Mouse (Mus musculus): ENCODE data around the gene Hist1h2ae. TPM values are rescaled to one million over a fixed set of nuclear protein-coding genes. Genes with fewer than 3 reads are reported as not detected.

Hist1h2ae gene
- polyA plus RNA-seq, 1 experiment from 2014 or later: 34.0 TPM

DNA sequence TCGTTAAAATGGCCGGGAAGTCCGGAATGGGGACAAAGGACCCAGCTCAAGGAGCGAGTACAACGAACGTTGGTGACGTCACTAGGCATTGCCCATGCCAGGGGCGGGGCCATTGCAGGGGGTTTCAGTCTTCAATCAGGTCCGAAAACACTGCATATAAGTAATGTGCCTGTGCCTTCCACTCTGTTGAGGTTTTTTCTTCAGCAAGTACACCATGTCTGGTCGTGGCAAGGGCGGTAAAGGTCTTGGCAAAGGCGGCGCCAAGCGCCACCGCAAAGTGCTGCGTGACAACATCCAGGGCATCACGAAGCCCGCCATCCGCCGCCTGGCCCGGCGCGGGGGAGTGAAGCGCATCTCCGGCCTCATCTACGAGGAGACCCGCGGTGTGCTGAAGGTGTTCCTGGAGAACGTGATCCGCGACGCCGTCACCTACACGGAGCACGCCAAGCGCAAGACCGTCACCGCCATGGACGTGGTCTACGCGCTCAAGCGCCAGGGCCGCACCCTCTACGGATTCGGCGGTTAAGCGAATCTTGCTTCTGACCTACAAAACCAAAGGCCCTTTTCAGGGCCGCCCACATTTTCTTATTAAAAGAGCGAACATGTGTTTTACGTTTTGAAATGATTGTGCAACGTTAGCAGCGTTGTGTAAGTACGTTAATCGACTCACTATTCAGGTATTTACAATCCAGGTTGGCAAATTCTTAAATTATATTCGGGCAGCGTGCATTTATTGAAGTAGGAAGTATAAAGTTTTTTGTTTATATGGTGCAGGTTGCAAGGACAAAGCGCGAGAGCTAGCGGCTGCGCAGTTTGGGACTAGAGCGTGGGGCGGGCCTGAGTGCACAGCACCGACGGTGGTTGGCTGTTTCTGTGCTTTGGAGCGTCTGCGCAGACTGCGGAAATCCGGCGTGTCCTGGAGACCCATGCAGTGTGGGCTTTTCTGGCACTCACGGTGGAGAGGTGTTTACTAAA lies 39.8 kb downstream of the Hist1h2ae start, which contains the start of gene Hist1h4h:
TSS of gene Hist1h4h (plus strand) at position 150 of the 975 bp plus-strand sequence.
- Histone ChIP-seq H3K4me1 (ENCODE audit: control insufficient read depth, insufficient read depth, low read length) (peaks cover 29% of the 10 kb centered on the region), H3K9ac (ENCODE audit: low read length) (peak within 1 kb of the TSS; percentile 90), H3K27me3 (ENCODE audit: control insufficient read depth, insufficient read depth, low read length) (no peaks in the 10 kb centered on the region), H3K4me3 (ENCODE audit: low read length) (peak within 1 kb of the TSS; percentile 77), H3K27ac (ENCODE audit: low read length) (peak within 1 kb of the TSS; percentile 99), H3K36me3 (ENCODE audit: control insufficient read depth, insufficient read depth) (no peaks in the 10 kb centered on the region), H3K4me2 (ENCODE audit: low read depth, low read length) (peak within 1 kb of the TSS; percentile 75), H3K9me3 (replicated peaks; ENCODE audit: control insufficient read depth, low read length) (no peaks in the 10 kb centered on the region)
- ATAC-seq (replicated peaks; ENCODE audit: extremely low read depth, insufficient read depth, low FRiP score): peak; percentile 78
- under 1% methylated on average over 55 of the region's 70 CpGs for WGBS

DNA sequence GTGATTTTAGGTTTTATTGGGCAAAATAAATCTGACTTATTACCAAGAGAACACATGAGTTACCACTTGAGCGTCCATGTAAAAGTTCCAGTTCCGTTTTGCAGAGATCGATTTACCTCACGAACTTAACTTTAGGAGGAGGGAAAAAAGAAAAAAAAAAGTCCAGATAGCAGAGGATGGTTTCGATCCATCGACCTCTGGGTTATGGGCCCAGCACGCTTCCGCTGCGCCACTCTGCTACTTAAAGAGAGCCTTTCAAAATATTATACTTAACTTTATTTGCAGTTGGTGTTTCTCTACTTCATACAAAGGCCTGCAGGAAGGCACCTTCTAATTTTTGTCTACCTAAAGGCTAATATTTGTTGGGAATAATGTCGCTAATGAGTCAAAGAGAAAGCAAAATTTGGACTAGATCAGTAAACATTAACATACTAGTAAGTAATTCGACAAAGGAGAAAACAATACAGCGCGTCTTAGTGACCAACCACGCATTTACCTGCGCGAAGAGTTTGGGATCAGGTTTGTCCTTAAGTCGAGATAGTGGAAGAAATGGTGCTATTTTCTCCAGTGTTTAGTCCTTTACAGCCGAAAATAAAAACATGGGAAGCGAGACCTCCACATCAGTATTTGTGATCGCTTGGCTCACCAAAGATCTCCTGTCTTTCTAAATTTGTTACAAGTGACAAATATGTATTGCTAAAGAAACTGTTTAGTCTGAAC lies 40.7 kb downstream of the Hist1h2ae start:
- no peaks in the 10 kb centered on the region for H3K9me3 ChIP-seq (replicated peaks; ENCODE audit: control insufficient read depth, low read length)
- H3K36me3 ChIP-seq (ENCODE audit: control insufficient read depth, insufficient read depth): no peaks in the 10 kb centered on the region
- peak overlapping the region; percentile 99 for H3K27ac ChIP-seq (ENCODE audit: low read length)
- H3K4me2 ChIP-seq (ENCODE audit: low read depth, low read length): peak overlapping the region; percentile 75
- peak overlapping the region; percentile 90 for H3K9ac ChIP-seq (ENCODE audit: low read length)
- under 1% methylated on average over 20 of the region's 20 CpGs for WGBS
- ATAC-seq (replicated peaks; ENCODE audit: extremely low read depth, insufficient read depth, low FRiP score): no peak
- H3K27me3 ChIP-seq (ENCODE audit: control insufficient read depth, insufficient read depth, low read length): no peaks in the 10 kb centered on the region
- H3K4me1 ChIP-seq (ENCODE audit: control insufficient read depth, insufficient read depth, low read length): peaks cover 32% of the 10 kb centered on the region
- H3K4me3 ChIP-seq (ENCODE audit: low read length): peak overlapping the region; percentile 77

DNA sequence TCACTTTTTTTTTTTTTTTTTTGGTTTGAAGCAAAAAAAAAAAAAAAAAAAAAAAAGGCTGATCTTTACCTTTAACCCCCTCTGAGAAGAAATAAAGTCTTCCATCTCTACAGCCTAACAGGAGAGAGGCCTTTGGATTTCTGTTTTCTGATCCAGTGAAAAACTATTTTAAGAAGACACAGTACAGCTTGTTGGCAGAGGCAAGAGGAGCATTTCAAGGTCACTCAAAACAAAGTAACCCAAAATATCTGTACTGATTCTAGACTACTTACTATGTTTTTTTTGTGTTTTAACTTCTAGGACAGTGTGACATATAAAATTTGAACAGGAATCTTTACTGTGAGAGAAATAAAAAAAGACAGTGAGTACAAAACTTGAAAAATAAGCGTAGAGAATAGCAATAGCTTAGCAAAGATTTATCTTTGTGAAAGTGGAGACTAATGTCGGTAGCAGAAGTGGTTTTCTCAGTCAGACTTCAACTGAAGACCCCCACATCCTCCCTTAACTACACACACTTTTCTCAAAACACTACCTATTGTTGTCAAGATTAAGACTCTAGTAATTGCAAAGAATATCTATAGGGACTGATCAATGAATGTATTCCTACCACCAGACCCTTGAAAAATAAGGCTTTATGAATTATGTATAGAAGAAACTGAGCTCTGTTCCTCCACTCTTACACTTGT lies 41.4 kb downstream of the Hist1h2ae start:
- WGBS: 14% methylated on average over 2 of the region's 2 CpGs
- no peaks in the 10 kb centered on the region for H3K9me3 ChIP-seq (replicated peaks; ENCODE audit: control insufficient read depth, low read length)
- H3K27me3 ChIP-seq (ENCODE audit: control insufficient read depth, insufficient read depth, low read length): no peaks in the 10 kb centered on the region
- no peak for ATAC-seq (replicated peaks; ENCODE audit: extremely low read depth, insufficient read depth, low FRiP score)
- peaks cover 30% of the 10 kb centered on the region for H3K4me1 ChIP-seq (ENCODE audit: control insufficient read depth, insufficient read depth, low read length)
- H3K9ac ChIP-seq (ENCODE audit: low read length): peak overlapping the region; percentile 90
- peak overlapping the region; percentile 77 for H3K4me3 ChIP-seq (ENCODE audit: low read length)
- no peaks in the 10 kb centered on the region for H3K36me3 ChIP-seq (ENCODE audit: control insufficient read depth, insufficient read depth)
- H3K27ac ChIP-seq (ENCODE audit: low read length): peak overlapping the region; percentile 99
- H3K4me2 ChIP-seq (ENCODE audit: low read depth, low read length): peak overlapping the region; percentile 75

DNA sequence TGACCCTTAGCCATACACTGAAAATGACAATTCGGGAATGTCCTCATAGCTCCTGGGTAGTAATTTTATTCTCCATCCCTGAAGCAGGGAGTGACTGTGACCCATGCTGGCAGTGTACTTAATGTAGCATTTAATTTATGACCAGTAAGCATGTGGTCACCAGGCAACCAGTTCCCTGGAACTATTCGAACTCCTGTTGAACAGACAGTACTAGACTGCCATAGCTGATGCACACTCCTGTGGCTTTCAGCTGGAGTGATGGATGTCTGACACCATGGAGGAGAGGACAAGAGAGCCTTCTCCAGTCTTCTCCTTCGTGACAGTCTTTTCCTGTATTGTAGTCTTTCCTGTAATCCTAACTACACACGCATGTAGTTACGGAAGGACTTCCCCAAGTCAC lies 42.0 kb downstream of the Hist1h2ae start:
- Histone ChIP-seq H3K27me3 (ENCODE audit: control insufficient read depth, insufficient read depth, low read length) (no peaks in the 10 kb centered on the region), H3K9ac (ENCODE audit: low read length) (peak overlapping the region; percentile 15; the same call in 1 of the 2 replicates), H3K4me1 (ENCODE audit: control insufficient read depth, insufficient read depth, low read length) (peaks cover 26% of the 10 kb centered on the region), H3K36me3 (ENCODE audit: control insufficient read depth, insufficient read depth) (no peaks in the 10 kb centered on the region), H3K4me3 (ENCODE audit: low read length) (no peak overlapping the region), H3K9me3 (replicated peaks; ENCODE audit: control insufficient read depth, low read length) (no peaks in the 10 kb centered on the region), H3K27ac (ENCODE audit: low read length) (peak overlapping the region; percentile 99), H3K4me2 (ENCODE audit: low read depth, low read length) (peak overlapping the region; percentile 19; the same call in 1 of the 2 replicates)
- WGBS: 79% methylated on average over 5 of the region's 5 CpGs
- no peak for ATAC-seq (replicated peaks; ENCODE audit: extremely low read depth, insufficient read depth, low FRiP score)

DNA sequence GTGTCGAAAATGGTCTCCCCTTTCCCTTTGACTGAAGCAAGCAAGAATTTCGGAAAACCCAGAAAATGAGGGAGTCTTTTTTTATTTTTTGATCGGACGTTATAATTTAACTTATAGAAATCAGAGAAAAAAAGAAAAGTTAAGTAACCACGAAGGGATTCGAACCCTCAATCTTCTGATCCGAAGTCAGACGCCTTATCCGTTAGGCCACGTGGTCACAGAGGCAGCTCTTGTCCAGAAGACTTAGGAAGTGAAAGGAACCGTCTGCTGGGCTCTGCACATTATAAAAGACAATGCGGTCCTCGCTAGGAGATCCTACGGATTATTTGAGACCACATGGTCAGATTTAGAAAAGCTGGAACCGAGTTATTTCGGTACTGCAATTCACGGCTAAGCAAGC lies 44.7 kb downstream of the Hist1h2ae start:
- Histone ChIP-seq H3K36me3 (ENCODE audit: control insufficient read depth, insufficient read depth) (no peaks in the 10 kb centered on the region), H3K4me2 (ENCODE audit: low read depth, low read length) (peak overlapping the region; percentile 58), H3K27ac (ENCODE audit: low read length) (no peak overlapping the region), H3K4me3 (ENCODE audit: low read length) (peak overlapping the region; percentile 43), H3K9ac (ENCODE audit: low read length) (peak overlapping the region; percentile 42), H3K27me3 (ENCODE audit: control insufficient read depth, insufficient read depth, low read length) (no peaks in the 10 kb centered on the region), H3K4me1 (ENCODE audit: control insufficient read depth, insufficient read depth, low read length) (peaks cover 13% of the 10 kb centered on the region), H3K9me3 (replicated peaks; ENCODE audit: control insufficient read depth, low read length) (no peaks in the 10 kb centered on the region)
- no peak for ATAC-seq (replicated peaks; ENCODE audit: extremely low read depth, insufficient read depth, low FRiP score)
- under 1% methylated on average over 17 of the region's 17 CpGs for WGBS

DNA sequence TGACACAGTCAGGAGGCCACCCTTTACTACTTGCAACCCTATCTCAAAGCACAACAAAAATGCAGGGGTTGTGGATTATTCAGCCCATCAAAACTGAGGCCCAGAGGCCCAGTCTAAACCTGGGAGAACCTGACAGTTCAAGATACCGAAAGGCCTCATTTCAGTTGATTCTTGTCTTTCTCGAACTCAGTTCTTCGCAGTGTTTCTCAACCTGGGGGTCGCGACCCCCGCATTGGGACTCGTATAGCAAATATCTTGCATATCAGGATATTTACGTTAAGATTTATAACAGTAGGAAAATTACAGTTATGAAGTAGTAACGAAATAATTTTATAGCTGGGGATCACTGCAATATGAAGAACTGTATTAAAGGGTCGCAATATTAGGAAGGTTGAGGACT lies 45.1 kb downstream of the Hist1h2ae start:
- peak overlapping the region; percentile 42 for H3K9ac ChIP-seq (ENCODE audit: low read length)
- 2% methylated on average over 10 of the region's 10 CpGs for WGBS
- H3K4me3 ChIP-seq (ENCODE audit: low read length): peak overlapping the region; percentile 43
- peak overlapping the region; percentile 58 for H3K4me2 ChIP-seq (ENCODE audit: low read depth, low read length)
- H3K36me3 ChIP-seq (ENCODE audit: control insufficient read depth, insufficient read depth): no peaks in the 10 kb centered on the region
- no peak for ATAC-seq (replicated peaks; ENCODE audit: extremely low read depth, insufficient read depth, low FRiP score)
- H3K9me3 ChIP-seq (replicated peaks; ENCODE audit: control insufficient read depth, low read length): no peaks in the 10 kb centered on the region
- H3K27ac ChIP-seq (ENCODE audit: low read length): no peak overlapping the region
- H3K27me3 ChIP-seq (ENCODE audit: control insufficient read depth, insufficient read depth, low read length): no peaks in the 10 kb centered on the region
- H3K4me1 ChIP-seq (ENCODE audit: control insufficient read depth, insufficient read depth, low read length): peaks cover 14% of the 10 kb centered on the region

DNA sequence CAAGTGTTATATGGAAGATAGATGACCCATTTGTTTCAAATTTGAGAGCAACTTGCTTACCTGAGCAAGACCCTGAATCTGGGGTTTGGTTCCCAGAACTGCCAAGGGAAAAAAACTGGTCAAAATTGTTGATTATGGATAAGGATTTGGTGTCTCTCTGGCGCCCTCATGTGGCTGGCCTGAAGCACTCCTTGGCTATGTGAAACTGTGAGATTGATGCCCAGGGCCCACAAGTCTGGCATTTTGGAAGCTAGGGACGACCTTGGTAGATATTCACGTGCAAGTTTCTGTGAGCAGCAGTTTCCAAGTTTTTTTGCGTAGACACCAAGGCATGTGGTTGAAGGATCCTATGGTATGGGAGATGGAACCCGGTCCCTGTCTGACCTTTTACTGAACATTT lies 46.4 kb downstream of the Hist1h2ae start:
- H3K36me3 ChIP-seq (ENCODE audit: control insufficient read depth, insufficient read depth): no peaks in the 10 kb centered on the region
- H3K9ac ChIP-seq (ENCODE audit: low read length): no peak overlapping the region
- no peaks in the 10 kb centered on the region for H3K9me3 ChIP-seq (replicated peaks; ENCODE audit: control insufficient read depth, low read length)
- H3K4me3 ChIP-seq (ENCODE audit: low read length): no peak overlapping the region
- H3K4me1 ChIP-seq (ENCODE audit: control insufficient read depth, insufficient read depth, low read length): peaks cover 14% of the 10 kb centered on the region
- no peak overlapping the region for H3K4me2 ChIP-seq (ENCODE audit: low read depth, low read length)
- no peaks in the 10 kb centered on the region for H3K27me3 ChIP-seq (ENCODE audit: control insufficient read depth, insufficient read depth, low read length)
- H3K27ac ChIP-seq (ENCODE audit: low read length): no peak overlapping the region
- WGBS: 13% methylated on average over 5 of the region's 5 CpGs
- ATAC-seq (replicated peaks; ENCODE audit: extremely low read depth, insufficient read depth, low FRiP score): no peak

DNA sequence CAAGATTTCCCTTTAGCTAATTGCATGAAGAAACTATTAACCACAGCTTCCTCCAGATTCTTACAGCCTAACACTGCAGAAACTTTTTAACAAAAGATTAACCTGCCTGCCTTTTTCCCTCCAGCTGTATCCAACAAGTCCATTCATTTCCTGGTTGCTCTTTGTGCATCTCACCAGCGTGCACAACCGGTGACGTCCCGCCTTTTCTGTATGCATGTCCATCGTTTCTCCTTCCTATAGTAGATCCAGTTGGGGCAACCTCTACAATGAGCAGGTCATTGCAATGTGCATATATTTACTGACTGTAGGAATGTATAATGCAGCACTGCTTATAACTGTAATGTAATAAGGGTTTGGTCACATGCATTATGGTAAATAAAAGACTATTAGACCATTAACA lies 47.0 kb downstream of the Hist1h2ae start:
- Histone ChIP-seq H3K4me1 (ENCODE audit: control insufficient read depth, insufficient read depth, low read length) (peaks cover 14% of the 10 kb centered on the region), H3K9ac (ENCODE audit: low read length) (no peak overlapping the region), H3K9me3 (replicated peaks; ENCODE audit: control insufficient read depth, low read length) (no peaks in the 10 kb centered on the region), H3K4me3 (ENCODE audit: low read length) (no peak overlapping the region), H3K27me3 (ENCODE audit: control insufficient read depth, insufficient read depth, low read length) (no peaks in the 10 kb centered on the region), H3K36me3 (ENCODE audit: control insufficient read depth, insufficient read depth) (no peaks in the 10 kb centered on the region), H3K27ac (ENCODE audit: low read length) (no peak overlapping the region), H3K4me2 (ENCODE audit: low read depth, low read length) (no peak overlapping the region)
- WGBS: 44% methylated on average over 5 of the region's 5 CpGs
- no peak for ATAC-seq (replicated peaks; ENCODE audit: extremely low read depth, insufficient read depth, low FRiP score)

Data from heart, embryonic 16.5 days (tissue).